Comparison of ENCODE assay signal across 15 mouse cellular contexts in genomic region chr12:31263921-31264320, GRCm38 (mm10). TPM values are rescaled to one million over a fixed set of nuclear protein-coding genes. Genes with fewer than 3 reads are reported as not detected.
A peak's percentile ranks its signal among the peaks of the same experiment; 100 is the strongest.
DNase-seq lines count a peak whose midpoint lies in the region; ATAC-seq and TF ChIP-seq lines count a peak whose summit lies in the region.
"Had no signal": no experiment of that assay in that cellular context is flagged by ENCODE, and none has a peak within 500 bp of the region (broad histone marks: within the 10 kb centered on the region; RNA-seq: fewer than 3 reads in every experiment).

No protein-coding gene starts in this region.

- H3K4me2 ChIP-seq in lung, embryonic 14.5 days: peak overlapping the region; percentile 85
- H3K4me2 ChIP-seq in intestine, embryonic 15.5 days (replicated peaks): peak overlapping the region; percentile 73
- H3K4me2 ChIP-seq in kidney, postnatal 0 days (ENCODE audit: low read length): peak overlapping the region; percentile 86
- peak overlapping the region; percentile 80; the same call in 1 of the 2 replicates for H3K4me2 ChIP-seq in stomach, embryonic 15.5 days

- peaks cover 23% of the 10 kb centered on the region for H3K36me3 ChIP-seq in lung, embryonic 14.5 days (ENCODE audit: insufficient read depth)
- no peaks in the 10 kb centered on the region for H3K36me3 ChIP-seq in intestine, embryonic 15.5 days
- H3K36me3 ChIP-seq in kidney, postnatal 0 days (ENCODE audit: insufficient read depth, low read length): no peaks in the 10 kb centered on the region
- no peaks in the 10 kb centered on the region for H3K36me3 ChIP-seq in stomach, embryonic 15.5 days

- no peaks in the 10 kb centered on the region for H3K9me3 ChIP-seq in lung, embryonic 14.5 days (ENCODE audit: low read depth, low read length)
- no peaks in the 10 kb centered on the region for H3K9me3 ChIP-seq in intestine, embryonic 15.5 days
- H3K9me3 ChIP-seq in kidney, postnatal 0 days (replicated peaks; ENCODE audit: low read length): no peaks in the 10 kb centered on the region
- no peaks in the 10 kb centered on the region for H3K9me3 ChIP-seq in stomach, embryonic 15.5 days

- no peak for ATAC-seq in lung, embryonic 14.5 days (ENCODE audit: insufficient read depth)
- no peak for ATAC-seq in intestine, embryonic 15.5 days
- ATAC-seq in kidney, postnatal 0 days (replicated peaks; ENCODE audit: low FRiP score, low read depth): peak; percentile 62
- no peak for ATAC-seq in stomach, embryonic 15.5 days (ENCODE audit: insufficient read depth, low FRiP score, low read depth)

- no peak for DNase-seq in lung, embryonic 14.5 days
- no peak for DNase-seq in lung, postnatal 36 days
- peak; percentile 83 for DNase-seq in kidney, postnatal 0 days (ENCODE audit: low spot score)
- DNase-seq in frontal cortex, adult 2 months (ENCODE audit: extremely low spot score in 1 of 2, low spot score in 1 of 2): no peak
- DNase-seq in adrenal gland, postnatal 25 days: no peak
- DNase-seq: cerebellum, postnatal 25 days; liver; spleen, adult 18-20 months; thymus, postnatal 36 days had no signal

- WGBS in lung, embryonic 14.5 days: 44% methylated on average over 7 of the region's 7 CpGs
- WGBS in intestine, embryonic 15.5 days: 32% methylated on average over 7 of the region's 7 CpGs
- WGBS in kidney, postnatal 0 days: 28% methylated on average over 7 of the region's 7 CpGs
- 43% methylated on average over 7 of the region's 7 CpGs for WGBS in stomach, embryonic 15.5 days

- peak overlapping the region; percentile 78 for H3K4me3 ChIP-seq in lung, embryonic 14.5 days (ENCODE audit: low read depth, low read length)
- no peak overlapping the region for H3K4me3 ChIP-seq in intestine, embryonic 15.5 days (replicated peaks)
- H3K4me3 ChIP-seq in kidney, postnatal 0 days (replicated peaks; ENCODE audit: low read depth, low read length): peak overlapping the region; percentile 70
- 0 out of 2 replicates have a peak overlapping the region, but pooled peaks have one; percentile 69 for H3K4me3 ChIP-seq in stomach, embryonic 15.5 days (replicated peaks)

- no peak overlapping the region for H3K9ac ChIP-seq in lung, embryonic 14.5 days
- H3K9ac ChIP-seq in intestine, embryonic 15.5 days: no peak overlapping the region
- H3K9ac ChIP-seq in kidney, postnatal 0 days (ENCODE audit: low read depth, low read length): no peak overlapping the region
- H3K9ac ChIP-seq in stomach, embryonic 15.5 days: no peak overlapping the region

- peak overlapping the region; percentile 5; the same call in 1 of the 2 replicates for H3K27ac ChIP-seq in lung, embryonic 14.5 days (ENCODE audit: low read depth)
- no peak overlapping the region for H3K27ac ChIP-seq in intestine, embryonic 15.5 days
- peak overlapping the region; percentile 92 for H3K27ac ChIP-seq in kidney, postnatal 0 days
- no peak overlapping the region for H3K27ac ChIP-seq in stomach, embryonic 15.5 days

- 0 out of 2 replicates have a peak, but pooled peaks cover 10% of the 10 kb centered on the region for H3K4me1 ChIP-seq in lung, embryonic 14.5 days (ENCODE audit: insufficient read depth)
- H3K4me1 ChIP-seq in intestine, embryonic 15.5 days (replicated peaks): peaks cover 17% of the 10 kb centered on the region
- peaks cover 21% of the 10 kb centered on the region for H3K4me1 ChIP-seq in kidney, postnatal 0 days (replicated peaks; ENCODE audit: insufficient read depth, low read length)
- peaks cover 8% of the 10 kb centered on the region; the same call in 1 of the 2 replicates for H3K4me1 ChIP-seq in stomach, embryonic 15.5 days

- H3K27me3 ChIP-seq in lung, embryonic 14.5 days (ENCODE audit: insufficient read depth, low read length): no peaks in the 10 kb centered on the region
- no peaks in the 10 kb centered on the region for H3K27me3 ChIP-seq in intestine, embryonic 15.5 days (replicated peaks)
- no peaks in the 10 kb centered on the region for H3K27me3 ChIP-seq in kidney, postnatal 0 days (ENCODE audit: insufficient read depth, low read length)
- H3K27me3 ChIP-seq in stomach, embryonic 15.5 days (replicated peaks): no peaks in the 10 kb centered on the region

- TF ChIP-seq CTCF in lung, embryonic 14.5 days (IDR thresholded peaks at IDR 0.05; ENCODE audit: low read depth): no peak
- no peak for TF ChIP-seq CTCF in kidney, postnatal 0 days (IDR thresholded peaks at IDR 0.05; ENCODE audit: low read depth)

RNA-seq across cellular contexts. Expression of gene Lamb1, which starts 1.1 kb away (rescaled TPM):
- polyA plus RNA-seq in lung, embryonic 14.5 days (2014; fragmentation: Nextera tagmentation; extraction: Ambion mirVana): 118 and 123 TPM in 2 replicates
- polyA plus RNA-seq in intestine, embryonic 15.5 days (2015; fragmentation: Nextera tagmentation; extraction: Ambion mirVana): 73.5 and 81.3 TPM in 2 replicates
- polyA plus RNA-seq in kidney, postnatal 0 days (2015; fragmentation: Nextera tagmentation; extraction: Ambion mirVana): 115 and 128 TPM in 2 replicates
- polyA plus RNA-seq in stomach, embryonic 15.5 days (2015; fragmentation: Nextera tagmentation; extraction: Ambion mirVana): 83.4 and 94.1 TPM in 2 replicates
- 7.6 and 8.4 TPM in 2 replicates for polyA plus RNA-seq in frontal cortex, adult 2 months (2012; rRNA removed)
- 133 and 138 TPM in 2 replicates for total RNA-seq in adrenal gland, postnatal 25 days (2021)

RNA-seq across cellular contexts. Expression of gene Gm6993, which starts 23.4 kb away (rescaled TPM):
- not detected in 2 replicates for polyA plus RNA-seq in lung, embryonic 14.5 days (2014; fragmentation: Nextera tagmentation; extraction: Ambion mirVana)
- not detected in 2 replicates for polyA plus RNA-seq in intestine, embryonic 15.5 days (2015; fragmentation: Nextera tagmentation; extraction: Ambion mirVana)
- not detected in 2 replicates for polyA plus RNA-seq in kidney, postnatal 0 days (2015; fragmentation: Nextera tagmentation; extraction: Ambion mirVana)
- not detected in 2 replicates for polyA plus RNA-seq in stomach, embryonic 15.5 days (2015; fragmentation: Nextera tagmentation; extraction: Ambion mirVana)
- not detected in 2 replicates for polyA plus RNA-seq in frontal cortex, adult 2 months (2012; rRNA removed)
- not detected in 2 replicates for total RNA-seq in adrenal gland, postnatal 25 days (2021)
- total RNA-seq: layer of hippocampus, adult 8-10 months; monocyte, adult 5-6 weeks had no signal
- polyA plus RNA-seq: brain, embryonic 14.5 days; hindbrain, embryonic 11.5 days had no signal

Comparison
In these comparisons a context has a peak if more than half of its experiments do, and no peak if none do; other contexts are left out.
1. H3K27ac ChIP-seq: peak in lung, embryonic 14.5 days (single experiment) and kidney, postnatal 0 days (single experiment); none in intestine, embryonic 15.5 days (single experiment) and stomach, embryonic 15.5 days (single experiment).
2. Peak in every context shown above with its lines, with median percentiles within 50 percentile points of each other: H3K4me2 ChIP-seq.